Mouse (Mus musculus): ENCODE results near the gene Sptbn1. TPM values are rescaled to one million over a fixed set of nuclear protein-coding genes. Genes with fewer than 3 reads are reported as not detected.

Gene Sptbn1
- polyA plus RNA-seq, 1 experiment from 2014 or later, result 83.7 TPM

DNA sequence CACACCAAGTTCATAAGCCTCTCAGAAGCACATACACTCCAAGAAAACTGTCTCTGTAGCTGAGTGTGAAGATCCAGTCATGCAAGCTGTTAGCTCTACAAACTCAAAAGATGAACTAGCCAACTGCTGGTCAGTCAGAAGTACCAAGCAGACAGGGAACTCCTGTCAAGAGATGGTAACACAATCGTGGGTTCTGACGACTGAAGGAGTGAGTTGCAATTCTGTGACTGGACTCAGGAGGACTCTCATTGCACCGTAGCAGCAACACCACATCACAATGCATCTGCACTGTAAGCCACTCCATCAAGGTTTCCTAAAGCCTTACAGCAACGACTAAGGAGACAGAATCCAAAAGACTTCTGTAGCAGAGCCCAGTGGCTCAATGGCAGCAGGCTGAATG is 104.9 kb downstream of the Sptbn1 start:
- Histone ChIP-seq H3K27me3 (no peaks in the 10 kb centered on the region), H3K4me1 (peaks cover 9% of the 10 kb centered on the region; the same call in 1 of the 2 replicates), H3K4me3 (no peak overlapping the region), H3K27ac (no peak overlapping the region), H3K9me3 (no peaks in the 10 kb centered on the region), H3K36me3 (peaks cover 3% of the 10 kb centered on the region; the same call in 1 of the 2 replicates), H3K4me2 (replicated peaks) (no peak overlapping the region), H3K9ac (no peak overlapping the region)
- WGBS, result 80% methylated on average over 4 of the region's 4 CpGs
- no peak for ATAC-seq (ENCODE audit: insufficient number of reproducible peaks, insufficient read depth, low FRiP score, low TSS enrichment)

DNA sequence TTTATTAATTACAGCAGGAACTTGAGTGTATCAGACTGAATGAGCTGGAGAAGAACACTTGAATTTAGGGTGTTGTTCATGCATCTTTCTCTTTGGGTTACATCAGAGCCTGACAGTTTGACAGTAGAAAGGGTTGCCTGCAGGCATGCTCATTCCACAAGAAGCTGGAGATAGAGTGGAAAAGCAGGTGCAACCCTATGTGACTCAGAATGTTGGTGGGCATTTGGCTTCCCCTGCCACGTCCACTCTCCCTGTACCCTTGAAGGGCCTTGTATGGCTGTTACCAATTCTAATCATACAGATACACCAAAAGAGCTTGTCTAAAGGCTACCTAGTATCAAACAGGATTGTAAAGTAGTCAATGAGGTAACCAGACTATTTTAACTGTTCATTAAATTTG is 106.2 kb downstream of the Sptbn1 start:
- Histone ChIP-seq H3K27me3 (no peaks in the 10 kb centered on the region), H3K4me1 (peaks cover 9% of the 10 kb centered on the region; the same call in 1 of the 2 replicates), H3K36me3 (peaks cover 3% of the 10 kb centered on the region; the same call in 1 of the 2 replicates), H3K9me3 (no peaks in the 10 kb centered on the region), H3K4me2 (replicated peaks) (no peak overlapping the region), H3K9ac (no peak overlapping the region), H3K4me3 (no peak overlapping the region), H3K27ac (no peak overlapping the region)
- ATAC-seq (ENCODE audit: insufficient number of reproducible peaks, insufficient read depth, low FRiP score, low TSS enrichment), result no peak
- WGBS, result 88% methylated on average over 1 of the region's 1 CpGs

DNA sequence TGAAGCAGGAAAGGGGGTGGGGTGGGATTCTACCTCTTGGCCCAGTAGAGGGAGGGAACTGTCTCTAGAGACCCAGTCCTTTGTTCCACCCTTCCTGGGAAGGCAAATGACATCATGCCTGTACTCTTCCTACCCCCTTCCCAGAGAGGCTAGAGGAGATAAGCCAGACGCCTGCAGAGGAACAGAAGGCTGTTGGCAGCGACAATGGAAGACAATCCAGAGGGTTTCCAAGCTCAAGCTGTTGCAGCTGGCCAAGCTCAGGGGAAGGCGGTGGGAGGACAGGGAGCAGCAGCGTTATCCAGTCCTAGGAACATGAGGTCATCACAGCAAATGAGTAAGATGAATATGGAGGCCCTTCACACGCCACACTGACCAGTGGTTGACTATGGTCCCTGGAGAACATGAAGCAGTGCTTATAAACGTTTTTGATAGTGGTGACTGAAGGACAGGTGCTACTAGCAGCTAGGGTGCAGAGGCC is 106.8 kb downstream of the Sptbn1 start:
- ATAC-seq (ENCODE audit: insufficient number of reproducible peaks, insufficient read depth, low FRiP score, low TSS enrichment), result peak; percentile 61; the same call in 1 of the 2 replicates
- H3K36me3 ChIP-seq, result peaks cover 3% of the 10 kb centered on the region; the same call in 1 of the 2 replicates
- no peaks in the 10 kb centered on the region for H3K9me3 ChIP-seq
- no peak overlapping the region for H3K4me2 ChIP-seq (replicated peaks)
- no peak overlapping the region for H3K4me3 ChIP-seq
- 0 out of 2 replicates have a peak overlapping the region, but pooled peaks have one; percentile 25 for H3K27ac ChIP-seq
- H3K27me3 ChIP-seq, result no peaks in the 10 kb centered on the region
- peaks cover 4% of the 10 kb centered on the region; the same call in 1 of the 2 replicates for H3K4me1 ChIP-seq
- WGBS, result 47% methylated on average over 6 of the region's 6 CpGs
- no peak overlapping the region for H3K9ac ChIP-seq

DNA sequence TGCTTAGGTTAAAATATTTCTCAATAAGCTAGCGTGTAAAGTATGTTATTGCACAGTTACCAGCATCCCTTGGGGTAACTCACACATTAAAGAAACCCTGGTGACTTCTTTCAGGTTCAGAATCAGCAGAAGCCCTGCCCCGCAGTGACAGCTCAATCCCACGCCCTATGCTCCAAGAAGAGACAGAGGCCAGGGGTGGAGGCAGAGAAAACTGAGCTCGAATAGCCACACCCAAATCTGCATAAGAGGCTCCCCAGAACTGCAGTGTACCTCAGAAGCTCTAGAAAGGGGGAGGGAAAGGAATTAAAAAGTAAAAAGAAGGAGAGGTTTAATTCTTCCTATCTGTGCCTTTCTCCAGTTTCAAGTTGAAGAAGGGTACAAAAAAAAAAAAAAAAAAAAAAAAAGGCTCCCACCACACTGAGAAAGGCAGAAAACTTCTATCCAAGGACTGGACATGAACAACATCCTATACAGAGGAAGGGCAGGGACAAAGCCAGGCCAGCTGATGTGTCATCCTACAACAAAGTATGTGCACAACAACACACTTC is 107.3 kb downstream of the Sptbn1 start:
- 80% methylated on average over 4 of the region's 4 CpGs for WGBS
- H3K27me3 ChIP-seq, result no peaks in the 10 kb centered on the region
- peaks cover 3% of the 10 kb centered on the region; the same call in 1 of the 2 replicates for H3K36me3 ChIP-seq
- no peak; the same call in 1 of the 2 replicates for ATAC-seq (ENCODE audit: insufficient number of reproducible peaks, insufficient read depth, low FRiP score, low TSS enrichment)
- no peak overlapping the region for H3K9ac ChIP-seq
- H3K4me2 ChIP-seq (replicated peaks), result no peak overlapping the region
- no peaks in the 10 kb centered on the region for H3K9me3 ChIP-seq
- peaks cover 3% of the 10 kb centered on the region; the same call in 1 of the 2 replicates for H3K4me1 ChIP-seq
- H3K4me3 ChIP-seq, result no peak overlapping the region
- no peak overlapping the region for H3K27ac ChIP-seq

DNA sequence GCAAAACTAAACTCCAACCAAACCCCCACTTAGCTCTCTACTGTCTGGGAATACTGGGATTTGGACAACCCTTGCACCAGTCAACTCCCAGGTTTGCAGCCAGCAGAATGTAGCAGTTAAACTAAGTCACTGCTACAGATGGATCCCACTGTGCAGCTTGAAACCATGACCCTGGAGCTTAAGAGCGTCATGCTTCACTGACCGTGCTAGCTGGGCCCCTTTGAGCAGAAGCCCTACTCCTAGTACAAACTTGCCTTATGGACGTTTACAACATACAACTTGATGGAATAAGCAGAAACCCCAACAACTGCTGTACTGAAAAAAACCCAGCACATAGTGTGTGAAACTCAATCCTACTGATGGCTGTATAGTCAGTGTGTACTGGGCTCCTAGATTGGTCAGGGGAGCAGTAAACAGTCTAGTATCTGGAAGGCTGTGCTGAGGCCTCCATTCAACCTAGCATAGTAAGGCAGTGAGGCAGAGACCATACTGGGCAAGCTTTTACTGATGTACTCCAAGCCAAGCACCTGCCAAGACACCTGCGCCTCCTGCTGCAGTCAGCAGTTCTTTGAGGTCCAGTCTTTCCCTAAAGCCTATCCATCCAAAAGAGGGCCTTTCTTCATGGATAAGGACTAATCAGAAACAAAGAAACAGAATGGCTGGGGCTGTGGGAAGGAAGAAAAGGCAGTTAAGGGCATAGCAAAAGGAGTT is 108.3 kb downstream of the Sptbn1 start:
- peaks cover 3% of the 10 kb centered on the region; the same call in 1 of the 2 replicates for H3K36me3 ChIP-seq
- peaks cover under 1% of the 10 kb centered on the region; the same call in 1 of the 2 replicates for H3K4me1 ChIP-seq
- no peak overlapping the region for H3K4me3 ChIP-seq
- 81% methylated on average over 4 of the region's 4 CpGs for WGBS
- H3K27ac ChIP-seq, result no peak overlapping the region
- no peak for ATAC-seq (ENCODE audit: insufficient number of reproducible peaks, insufficient read depth, low FRiP score, low TSS enrichment)
- H3K4me2 ChIP-seq (replicated peaks), result no peak overlapping the region
- no peak overlapping the region for H3K9ac ChIP-seq
- no peaks in the 10 kb centered on the region for H3K27me3 ChIP-seq
- H3K9me3 ChIP-seq, result no peaks in the 10 kb centered on the region

DNA sequence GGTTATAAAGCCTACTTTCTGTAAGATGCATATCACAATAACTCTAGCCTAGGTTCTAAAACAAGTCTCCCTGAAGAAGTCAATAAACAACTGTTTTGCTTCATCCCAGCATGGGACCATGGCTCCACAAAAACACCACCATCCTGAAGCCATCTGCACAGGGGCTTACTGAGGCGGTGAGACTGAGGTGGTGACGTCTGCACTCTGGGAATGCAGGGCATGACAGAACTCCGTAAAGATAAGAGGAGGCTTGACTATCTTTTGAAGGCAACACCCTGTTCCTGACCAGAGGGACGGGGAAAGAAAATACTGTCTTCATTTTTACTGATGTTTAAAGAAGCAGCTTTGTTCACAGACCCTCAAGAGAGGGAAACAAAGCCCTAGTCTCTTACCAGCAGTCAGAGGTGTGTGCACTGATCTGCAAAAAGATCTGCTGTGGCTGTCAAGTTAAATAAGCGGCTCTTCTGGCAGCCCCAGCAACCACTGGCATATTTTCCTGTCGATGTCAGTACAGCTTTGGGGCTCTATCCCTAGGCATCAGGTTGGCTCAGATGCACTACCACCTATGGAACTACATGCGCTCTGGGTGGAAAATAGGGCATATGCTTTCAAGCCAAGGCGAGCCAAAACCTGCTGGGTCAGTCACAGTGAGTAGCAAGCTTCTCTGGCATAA is 109.8 kb downstream of the Sptbn1 start:
- no peak for ATAC-seq (ENCODE audit: insufficient number of reproducible peaks, insufficient read depth, low FRiP score, low TSS enrichment)
- Histone ChIP-seq H3K4me3 (no peak overlapping the region), H3K9ac (no peak overlapping the region), H3K36me3 (peaks cover 11% of the 10 kb centered on the region; the same call in 1 of the 2 replicates), H3K9me3 (no peaks in the 10 kb centered on the region), H3K4me2 (replicated peaks) (no peak overlapping the region), H3K4me1 (no peaks in the 10 kb centered on the region), H3K27me3 (no peaks in the 10 kb centered on the region), H3K27ac (no peak overlapping the region)
- 56% methylated on average over 8 of the region's 8 CpGs for whole genome bisulfite sequencing

DNA sequence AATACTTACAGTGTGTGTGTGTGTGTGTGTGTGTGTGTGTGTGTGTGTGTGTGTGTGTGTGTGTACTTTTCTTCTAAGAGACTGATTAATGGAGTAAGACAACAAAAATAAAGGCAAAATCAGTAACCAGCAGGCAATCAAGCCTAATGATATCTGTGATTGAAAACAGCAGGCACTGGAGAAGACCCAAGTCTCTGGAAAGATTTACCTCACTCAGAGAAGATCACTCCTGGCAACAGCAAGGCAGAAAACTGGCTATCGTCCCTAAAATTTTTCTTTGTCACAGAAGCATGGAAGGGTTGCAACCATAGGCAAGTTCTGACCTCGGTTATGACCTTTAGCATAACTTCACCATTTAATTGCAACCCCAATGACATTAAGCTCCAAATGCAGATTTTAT is 112.1 kb downstream of the Sptbn1 start:
- no peak overlapping the region for H3K27ac ChIP-seq
- no peak for ATAC-seq (ENCODE audit: insufficient number of reproducible peaks, insufficient read depth, low FRiP score, low TSS enrichment)
- peaks cover 27% of the 10 kb centered on the region for H3K36me3 ChIP-seq
- 61% methylated on average over 2 of the region's 2 CpGs for WGBS
- H3K4me2 ChIP-seq (replicated peaks), result no peak overlapping the region
- H3K4me1 ChIP-seq, result no peaks in the 10 kb centered on the region
- H3K9me3 ChIP-seq, result no peaks in the 10 kb centered on the region
- H3K4me3 ChIP-seq, result no peak overlapping the region
- H3K27me3 ChIP-seq, result no peaks in the 10 kb centered on the region
- H3K9ac ChIP-seq, result no peak overlapping the region

DNA sequence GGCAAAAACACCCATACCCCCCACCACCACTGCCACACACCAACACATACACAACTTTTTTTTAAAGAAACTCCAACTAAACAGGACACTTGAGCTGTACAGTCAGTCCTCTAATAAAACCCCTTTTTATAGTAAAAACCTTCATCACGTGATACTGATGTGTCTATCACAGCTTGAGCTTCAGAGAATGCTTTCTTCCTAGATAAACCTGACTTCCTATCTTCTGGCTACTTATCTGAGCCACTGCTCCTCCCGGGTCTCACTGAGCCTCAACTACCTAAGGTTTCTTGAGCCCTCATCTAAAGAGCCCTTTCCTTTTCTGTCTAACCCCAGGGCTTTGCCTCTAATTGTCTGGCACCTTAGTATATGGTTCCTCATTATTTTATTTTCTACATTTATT is 113.0 kb downstream of the Sptbn1 start:
- Histone ChIP-seq H3K9me3 (no peaks in the 10 kb centered on the region), H3K4me1 (no peaks in the 10 kb centered on the region), H3K27ac (no peak overlapping the region), H3K4me3 (no peak overlapping the region), H3K27me3 (no peaks in the 10 kb centered on the region), H3K9ac (no peak overlapping the region), H3K36me3 (peaks cover 33% of the 10 kb centered on the region), H3K4me2 (replicated peaks) (no peak overlapping the region)
- ATAC-seq (ENCODE audit: insufficient number of reproducible peaks, insufficient read depth, low FRiP score, low TSS enrichment), result no peak
- 93% methylated on average over 2 of the region's 2 CpGs for WGBS

DNA sequence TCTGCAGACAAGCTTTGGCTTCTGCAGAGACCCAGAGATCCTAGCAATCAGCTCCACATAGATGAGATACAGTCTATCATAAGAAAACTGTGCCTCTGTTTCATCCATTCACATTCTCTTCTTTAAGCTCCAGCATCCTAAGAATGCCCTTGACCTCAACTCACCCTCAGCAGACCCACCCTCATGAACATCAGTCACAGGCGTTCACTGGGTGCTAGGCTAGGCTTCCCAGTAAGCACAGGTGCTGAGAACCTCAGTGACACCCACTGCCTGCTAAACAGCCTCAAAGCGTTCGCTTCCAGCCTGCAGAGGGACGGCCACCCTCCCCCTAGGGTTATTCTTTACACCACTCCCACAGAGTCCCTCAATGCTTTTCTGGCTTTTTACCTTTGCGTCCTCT is 119.1 kb downstream of the Sptbn1 start:
- ATAC-seq (ENCODE audit: insufficient number of reproducible peaks, insufficient read depth, low FRiP score, low TSS enrichment), result no peak
- Histone ChIP-seq H3K4me3 (no peak overlapping the region), H3K36me3 (peaks cover 55% of the 10 kb centered on the region), H3K9me3 (no peaks in the 10 kb centered on the region), H3K4me1 (no peaks in the 10 kb centered on the region), H3K27ac (no peak overlapping the region), H3K9ac (no peak overlapping the region), H3K4me2 (replicated peaks) (no peak overlapping the region), H3K27me3 (no peaks in the 10 kb centered on the region)
- 86% methylated on average over 5 of the region's 5 CpGs for WGBS

DNA sequence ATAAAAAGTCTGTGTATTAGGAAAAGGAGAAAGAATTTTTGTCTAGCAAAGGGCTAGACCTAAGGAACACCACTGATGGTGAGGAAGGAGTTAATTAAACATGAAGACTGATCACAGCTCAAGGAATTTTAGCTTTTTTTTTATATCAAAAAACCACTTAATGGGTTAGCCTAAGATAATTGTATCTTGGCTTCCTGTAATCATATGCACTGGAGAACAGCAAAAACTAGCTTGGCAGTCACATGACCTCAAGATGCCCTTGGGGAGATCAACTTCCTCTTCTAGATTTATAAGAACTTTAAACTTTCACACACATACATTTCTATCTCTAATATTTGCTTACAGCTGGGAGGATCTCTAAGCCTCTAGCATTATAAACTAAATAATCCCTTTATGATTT is 119.6 kb downstream of the Sptbn1 start:
- Histone ChIP-seq H3K9me3 (no peaks in the 10 kb centered on the region), H3K9ac (no peak overlapping the region), H3K4me3 (no peak overlapping the region), H3K27me3 (no peaks in the 10 kb centered on the region), H3K36me3 (peaks cover 54% of the 10 kb centered on the region), H3K4me1 (no peaks in the 10 kb centered on the region), H3K27ac (no peak overlapping the region), H3K4me2 (replicated peaks) (no peak overlapping the region)
- no peak for ATAC-seq (ENCODE audit: insufficient number of reproducible peaks, insufficient read depth, low FRiP score, low TSS enrichment)

DNA sequence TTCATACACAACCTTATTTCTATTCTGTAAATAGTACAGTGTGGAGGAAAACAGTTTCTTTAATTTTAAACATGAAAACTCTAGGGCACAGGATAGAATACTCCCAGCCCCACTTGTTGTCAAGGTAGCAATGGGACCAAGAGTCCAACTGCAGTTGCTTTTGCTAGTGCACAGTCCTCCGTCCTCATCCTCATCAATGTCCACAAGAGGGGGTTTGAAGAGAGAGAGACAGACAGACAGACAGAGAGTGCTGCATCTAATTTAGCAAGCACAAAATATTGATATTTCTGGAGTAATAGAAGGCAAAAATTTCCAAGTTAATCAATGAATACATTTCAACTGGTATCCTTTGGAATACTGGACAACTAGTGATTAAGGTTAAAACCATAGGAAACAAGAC is 120.1 kb downstream of the Sptbn1 start:
- no peaks in the 10 kb centered on the region for H3K27me3 ChIP-seq
- no peak overlapping the region for H3K4me3 ChIP-seq
- no peaks in the 10 kb centered on the region for H3K9me3 ChIP-seq
- peaks cover 54% of the 10 kb centered on the region for H3K36me3 ChIP-seq
- ATAC-seq (ENCODE audit: insufficient number of reproducible peaks, insufficient read depth, low FRiP score, low TSS enrichment), result no peak
- no peak overlapping the region for H3K9ac ChIP-seq
- WGBS, result 90% methylated on average over 1 of the region's 1 CpGs
- H3K27ac ChIP-seq, result no peak overlapping the region
- H3K4me2 ChIP-seq (replicated peaks), result no peak overlapping the region
- no peaks in the 10 kb centered on the region for H3K4me1 ChIP-seq

DNA sequence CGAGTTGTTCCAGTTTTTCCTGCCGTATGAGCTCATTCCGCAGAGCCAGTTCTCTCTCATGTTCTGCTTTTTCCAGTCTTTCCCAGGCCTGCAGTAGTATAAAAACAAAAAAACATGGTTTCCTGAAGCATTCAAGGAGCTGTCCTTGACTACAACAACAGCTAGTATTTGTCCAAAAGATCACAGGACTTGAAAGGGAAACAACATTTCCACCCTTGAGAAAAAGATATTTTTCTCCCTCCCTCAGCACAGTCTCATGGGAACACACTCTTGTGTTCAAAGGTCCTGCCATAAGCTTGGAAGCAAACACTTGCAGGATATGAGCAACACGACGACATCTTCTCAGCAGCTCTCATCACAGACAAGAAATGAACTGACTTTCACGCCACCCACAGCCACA is 124.9 kb downstream of the Sptbn1 start:
- WGBS, result 85% methylated on average over 6 of the region's 6 CpGs
- Histone ChIP-seq H3K9ac (no peak overlapping the region), H3K4me3 (no peak overlapping the region), H3K27ac (no peak overlapping the region), H3K4me1 (no peaks in the 10 kb centered on the region), H3K4me2 (replicated peaks) (no peak overlapping the region), H3K27me3 (no peaks in the 10 kb centered on the region), H3K9me3 (no peaks in the 10 kb centered on the region), H3K36me3 (peaks cover 73% of the 10 kb centered on the region)
- no peak for ATAC-seq (ENCODE audit: insufficient number of reproducible peaks, insufficient read depth, low FRiP score, low TSS enrichment)
